In the genomic region with DNA sequence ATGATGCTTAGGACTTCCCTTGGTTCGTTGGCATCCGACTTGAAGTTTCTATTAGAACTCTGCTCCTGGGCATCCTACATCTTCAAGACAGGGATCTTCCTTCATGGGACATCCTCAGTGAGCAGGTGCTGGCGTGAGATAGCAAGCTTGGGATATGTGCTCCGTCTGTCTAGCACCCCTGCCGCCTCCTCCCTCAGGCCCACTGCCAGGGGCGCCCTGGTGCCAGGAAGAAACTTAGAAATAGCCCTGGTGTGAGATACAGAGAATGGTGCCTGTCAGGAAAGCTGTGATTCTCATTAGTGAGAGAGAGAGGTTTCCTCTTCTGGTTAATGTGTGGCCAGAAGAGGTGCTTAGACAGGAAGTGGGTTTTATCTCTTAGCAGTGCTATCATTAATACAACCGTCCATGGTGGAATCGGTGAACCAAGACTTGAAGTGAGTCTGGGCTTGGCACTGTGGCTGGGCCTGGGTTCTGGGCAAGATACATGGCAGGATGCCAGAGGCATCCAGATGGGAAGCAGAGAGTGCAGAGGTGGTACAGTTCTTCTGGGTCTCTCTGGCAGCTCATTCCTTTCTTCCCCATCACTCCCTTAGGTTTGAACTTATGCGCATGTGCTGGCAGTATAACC, we compare ENCODE assay signal across 12 mouse cellular contexts. TPM values are rescaled to one million over a fixed set of nuclear protein-coding genes. Genes with fewer than 3 reads are reported as not detected.
DNase-seq lines count a peak whose midpoint lies in the region; ATAC-seq lines count a peak whose summit lies in the region.
"Had no signal": no experiment of that assay in that cellular context is flagged by ENCODE, and none has a peak within 500 bp of the region (broad histone marks: within the 10 kb centered on the region; RNA-seq: fewer than 3 reads in every experiment).

No protein-coding gene starts in this region.

- no peak for ATAC-seq in forebrain, embryonic 15.5 days (replicated peaks)
- ATAC-seq: intestine, embryonic 16.5 days; liver, postnatal 0 days had no signal

- peaks cover 38% of the 10 kb centered on the region for H3K4me1 ChIP-seq in forebrain, embryonic 15.5 days
- peaks cover 21% of the 10 kb centered on the region for H3K4me1 ChIP-seq in forebrain, embryonic 10.5 days

- peak overlapping the region; percentile 42 for H3K27ac ChIP-seq in forebrain, embryonic 15.5 days (replicated peaks)
- H3K27ac ChIP-seq in forebrain, embryonic 10.5 days: no peak overlapping the region
- H3K27ac ChIP-seq: heart, embryonic 10.5 days had no signal

- no peak overlapping the region for H3K9ac ChIP-seq in forebrain, embryonic 15.5 days (replicated peaks)
- H3K9ac ChIP-seq: liver, postnatal 0 days had no signal

- DNase-seq in forebrain, embryonic 10.5 days (ENCODE audit: extremely low spot score, low spot score): no peak
- peak; percentile 65 for DNase-seq in right cerebral cortex, adult 18-20 months
- DNase-seq in right cerebral cortex, postnatal 25 days: no peak
- DNase-seq in T-cell, adult 2 months (ENCODE audit: low spot score): peak; percentile 16
- peak; percentile 26 for DNase-seq in splenic B cell, adult 2 months (ENCODE audit: low read depth, low spot score)
- DNase-seq in ovary, postnatal 36 days (ENCODE audit: low spot score): no peak
- DNase-seq: liver, postnatal 0 days had no signal

- peaks cover 9% of the 10 kb centered on the region; the same call in 1 of the 2 replicates for H3K36me3 ChIP-seq in forebrain, embryonic 15.5 days
- H3K36me3 ChIP-seq in forebrain, embryonic 10.5 days (replicated peaks): peaks cover 88% of the 10 kb centered on the region
- H3K36me3 ChIP-seq in splenic B cell, adult 2 months (ENCODE audit: control insufficient read depth, insufficient read depth, low read length, poor library complexity, severe bottlenecking): no peaks in the 10 kb centered on the region

- H3K9me3 ChIP-seq in forebrain, embryonic 15.5 days: no peaks in the 10 kb centered on the region
- no peaks in the 10 kb centered on the region for H3K9me3 ChIP-seq in forebrain, embryonic 10.5 days
- H3K9me3 ChIP-seq: heart, embryonic 10.5 days had no signal

- H3K4me2 ChIP-seq in forebrain, embryonic 15.5 days (replicated peaks): no peak overlapping the region

- H3K27me3 ChIP-seq in forebrain, embryonic 15.5 days: no peaks in the 10 kb centered on the region
- H3K27me3 ChIP-seq in forebrain, embryonic 10.5 days (ENCODE audit: poor library complexity, severe bottlenecking): no peaks in the 10 kb centered on the region
- H3K27me3 ChIP-seq in splenic B cell, adult 2 months (ENCODE audit: control insufficient read depth, insufficient read depth, low read length, poor library complexity, severe bottlenecking): no peaks in the 10 kb centered on the region

- 68% methylated on average over 9 of the region's 9 CpGs for WGBS in forebrain, embryonic 15.5 days
- WGBS in forebrain, embryonic 10.5 days: 94% methylated on average over 9 of the region's 9 CpGs

- H3K4me3 ChIP-seq in forebrain, embryonic 15.5 days: no peak overlapping the region
- no peak overlapping the region for H3K4me3 ChIP-seq in forebrain, embryonic 10.5 days
- H3K4me3 ChIP-seq: heart, embryonic 10.5 days; myocyte had no signal

RNA-seq across cellular contexts. Expression of a gene that starts 38.5 kb away (rescaled TPM):
- not detected in 2 replicates for polyA plus RNA-seq in forebrain, embryonic 15.5 days (2015; fragmentation: Nextera tagmentation; extraction: Ambion mirVana)
- polyA plus RNA-seq in forebrain, embryonic 10.5 days (2016; fragmentation: Nextera tagmentation; extraction: Ambion mirVana): 0.16 TPM in 1 of 2 replicates, not detected in the other
- polyA plus RNA-seq: embryonic facial prominence, embryonic 14.5 days; heart, embryonic 10.5 days; intestine, embryonic 16.5 days; liver, postnatal 0 days had no signal

RNA-seq across cellular contexts. Expression of a gene that starts 48.1 kb away (rescaled TPM):
- 0.10 TPM in 1 of 2 replicates, not detected in the other for polyA plus RNA-seq in forebrain, embryonic 15.5 days (2015; fragmentation: Nextera tagmentation; extraction: Ambion mirVana)
- 0.12 and 0.38 TPM in 2 replicates for polyA plus RNA-seq in forebrain, embryonic 10.5 days (2016; fragmentation: Nextera tagmentation; extraction: Ambion mirVana)

Comparison
In these comparisons a context has a peak if more than half of its experiments do, and no peak if none do; other contexts are left out.
1. DNase-seq: peak in right cerebral cortex, adult 18-20 months (single experiment), T-cell, adult 2 months (single experiment) and splenic B cell, adult 2 months (single experiment); none in forebrain, embryonic 10.5 days (single experiment), right cerebral cortex, postnatal 25 days (single experiment) and ovary, postnatal 36 days (single experiment).